Mouse (Mus musculus): ENCODE measurements around the gene Mical2. TPM values are rescaled to one million over a fixed set of nuclear protein-coding genes. Genes with fewer than 3 reads are reported as not detected.
A peak's percentile ranks its signal among the peaks of the same experiment; 100 is the strongest.

The Mical2 gene
- polyA plus RNA-seq, 1 experiment: 4.8 TPM

DNA sequence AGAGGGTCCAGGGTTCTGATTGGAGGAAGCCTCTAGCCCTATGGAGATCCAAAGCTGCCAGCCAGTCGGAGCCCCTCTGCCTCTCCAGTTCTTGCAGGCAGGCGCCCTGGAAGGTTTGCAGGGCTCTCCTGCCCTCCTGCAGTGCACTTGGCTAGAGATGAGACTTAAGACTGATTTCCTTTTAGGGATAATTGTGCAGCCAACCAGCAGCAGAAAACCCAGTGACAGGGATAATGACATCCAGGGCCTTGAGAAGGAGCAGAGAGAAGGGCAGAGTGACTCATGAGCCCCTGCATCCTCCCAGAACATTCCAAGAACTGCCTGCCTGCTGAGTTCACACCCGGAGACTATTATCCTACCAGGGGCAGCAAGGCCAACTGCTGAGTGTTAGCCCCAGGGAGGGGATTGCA is 228.2 kb downstream of the Mical2 start:
- TF ChIP-seq POLR2A (IDR thresholded peaks at IDR 0.05; ENCODE audit: borderline replicate concordance, extremely low read depth, insufficient read depth, insufficient read length, poor library complexity, severe bottlenecking) (no peak), CTCF (IDR thresholded peaks at IDR 0.05; ENCODE audit: borderline replicate concordance, extremely low read depth, insufficient read depth, insufficient read length) (no peak)
- peak; percentile 52 for DNase-seq (ENCODE audit: low read depth)

- TF ChIP-seq POLR2A (IDR thresholded peaks at IDR 0.05; ENCODE audit: borderline replicate concordance, extremely low read depth, insufficient read depth, insufficient read length, poor library complexity, severe bottlenecking) (no peak), CTCF (IDR thresholded peaks at IDR 0.05; ENCODE audit: borderline replicate concordance, extremely low read depth, insufficient read depth, insufficient read length) (no peak)
- DNase-seq (ENCODE audit: low read depth): no peak
Measured at GRCm38 (mm10) chr7:112454380-112454779, 228.7 kb downstream of the Mical2 start.

DNA sequence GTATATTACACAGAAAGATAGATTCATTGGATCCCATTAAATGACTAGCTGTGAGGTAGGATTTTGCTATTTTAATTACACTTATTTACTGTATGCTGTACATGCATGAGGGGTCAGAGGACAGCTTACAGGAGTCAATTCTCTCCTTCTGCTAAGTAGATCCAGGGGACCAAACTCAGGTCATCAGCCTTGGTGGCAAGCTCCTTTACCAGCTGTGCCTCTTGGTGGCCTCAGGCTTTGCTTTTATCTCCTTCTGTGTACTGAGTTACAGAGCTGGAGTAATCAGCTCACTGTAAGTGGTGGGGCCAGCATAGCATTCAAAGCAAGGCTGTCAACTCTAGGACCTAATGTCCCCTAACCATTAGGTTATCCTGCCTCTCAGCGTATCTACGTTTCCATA is 229.3 kb downstream of the Mical2 start:
- TF ChIP-seq POLR2A (IDR thresholded peaks at IDR 0.05; ENCODE audit: borderline replicate concordance, extremely low read depth, insufficient read depth, insufficient read length, poor library complexity, severe bottlenecking) (no peak), CTCF (IDR thresholded peaks at IDR 0.05; ENCODE audit: borderline replicate concordance, extremely low read depth, insufficient read depth, insufficient read length) (no peak)

DNA sequence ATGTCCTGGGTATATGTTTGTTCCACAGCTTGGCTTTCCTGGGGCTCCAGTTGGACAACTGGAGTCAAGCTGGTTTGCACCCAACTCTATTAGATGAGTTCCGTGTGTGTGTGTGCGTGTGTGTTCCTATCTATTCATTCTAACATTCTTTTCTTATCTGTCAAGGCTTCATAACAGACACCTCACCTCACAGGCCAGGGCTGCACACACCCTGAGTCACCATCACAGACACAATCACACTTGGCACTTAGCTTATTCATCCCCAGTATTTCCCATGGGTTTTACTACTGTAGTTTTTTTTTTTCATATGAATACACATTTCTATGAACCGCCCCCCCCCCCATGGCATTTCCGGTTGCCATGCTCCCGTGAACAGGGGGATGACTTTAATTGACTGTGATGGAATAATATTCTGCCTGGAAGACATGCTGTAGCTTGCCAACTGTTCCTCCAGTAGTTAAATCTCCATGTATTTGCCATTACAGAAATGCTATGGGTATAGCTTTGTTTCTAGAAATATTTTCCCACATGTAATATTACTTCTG is 230.0 kb downstream of the Mical2 start:
- no peak for DNase-seq (ENCODE audit: low read depth)
- no peak for TF ChIP-seq POLR2A (IDR thresholded peaks at IDR 0.05; ENCODE audit: borderline replicate concordance, extremely low read depth, insufficient read depth, insufficient read length, poor library complexity, severe bottlenecking)
- no peak for TF ChIP-seq CTCF (IDR thresholded peaks at IDR 0.05; ENCODE audit: borderline replicate concordance, extremely low read depth, insufficient read depth, insufficient read length)

More for the DNA sequence above, 229.3 kb downstream of the Mical2 start:
- no peak for DNase-seq (ENCODE audit: low read depth)

DNA sequence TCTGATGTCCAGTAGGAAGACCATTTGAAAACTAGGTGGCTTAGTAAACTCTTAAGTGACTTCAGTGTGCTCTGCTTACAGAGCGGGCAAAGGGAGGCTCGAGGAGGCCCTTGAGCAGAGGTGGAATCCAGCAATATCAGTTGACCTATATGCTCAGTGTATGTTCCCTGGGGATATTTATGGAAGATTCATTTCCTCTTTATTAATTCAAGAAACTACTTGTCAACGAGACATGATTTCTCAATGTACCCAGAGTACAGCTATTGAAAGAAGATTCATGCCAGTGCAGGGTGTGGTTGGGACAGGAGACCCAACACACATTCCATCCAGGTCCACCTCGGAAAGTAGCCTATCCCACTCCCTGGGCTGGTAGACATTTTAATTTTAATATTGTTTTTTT is 231.7 kb downstream of the Mical2 start:
- TF ChIP-seq POLR2A (IDR thresholded peaks at IDR 0.05; ENCODE audit: borderline replicate concordance, extremely low read depth, insufficient read depth, insufficient read length, poor library complexity, severe bottlenecking): no peak
- no peak for TF ChIP-seq CTCF (IDR thresholded peaks at IDR 0.05; ENCODE audit: borderline replicate concordance, extremely low read depth, insufficient read depth, insufficient read length)
- DNase-seq (ENCODE audit: low read depth): no peak

DNA sequence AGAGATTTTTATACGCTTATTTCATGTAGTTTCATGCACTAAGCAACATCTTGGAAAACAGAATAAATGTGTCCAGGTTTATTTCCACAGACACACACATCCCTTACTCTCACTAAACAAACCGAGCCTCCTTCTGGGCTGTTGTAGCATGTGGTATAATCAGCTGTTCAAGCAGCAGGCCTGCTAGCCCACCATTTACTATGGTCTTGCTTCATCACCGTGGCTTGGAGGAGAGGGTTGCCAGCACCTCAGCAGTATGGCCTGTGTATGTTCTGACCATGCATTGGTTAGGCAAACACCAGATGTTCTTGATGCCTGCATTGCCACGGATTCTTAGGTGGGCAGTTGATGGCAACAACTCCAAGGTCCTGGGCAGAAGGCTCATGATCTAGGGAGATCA is 232.3 kb downstream of the Mical2 start:
- TF ChIP-seq CTCF (IDR thresholded peaks at IDR 0.05; ENCODE audit: borderline replicate concordance, extremely low read depth, insufficient read depth, insufficient read length) (no peak), POLR2A (IDR thresholded peaks at IDR 0.05; ENCODE audit: borderline replicate concordance, extremely low read depth, insufficient read depth, insufficient read length, poor library complexity, severe bottlenecking) (no peak)
- no peak for DNase-seq (ENCODE audit: low read depth)

DNA sequence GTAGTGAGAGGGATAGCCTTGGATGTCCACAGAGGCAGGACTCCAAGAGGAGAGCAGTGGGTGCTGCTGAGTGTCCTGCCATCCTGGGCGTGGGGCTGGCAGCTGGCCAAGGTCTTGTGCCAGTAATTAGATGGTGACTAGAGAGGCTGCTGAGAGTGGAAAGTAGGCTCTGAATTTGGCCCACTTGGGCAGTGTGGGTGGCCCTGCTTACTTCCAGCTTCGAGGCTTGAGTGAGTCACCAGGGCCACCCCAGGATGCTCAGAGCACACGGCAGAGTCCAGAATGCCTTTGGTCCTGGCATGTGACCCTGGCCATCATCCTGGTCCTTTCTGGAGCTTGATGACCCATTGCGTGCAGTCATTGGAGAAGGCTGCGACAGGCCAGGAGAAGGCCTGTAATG is 232.8 kb downstream of the Mical2 start:
- no peak for DNase-seq (ENCODE audit: low read depth)
- TF ChIP-seq POLR2A (IDR thresholded peaks at IDR 0.05; ENCODE audit: borderline replicate concordance, extremely low read depth, insufficient read depth, insufficient read length, poor library complexity, severe bottlenecking): no peak
- TF ChIP-seq CTCF (IDR thresholded peaks at IDR 0.05; ENCODE audit: borderline replicate concordance, extremely low read depth, insufficient read depth, insufficient read length): no peak

Other genes with a start within 250 kb of the Mical2 start
- gene Usp47, start 202.4 kb upstream of the Mical2 start, polyA plus RNA-seq (2012; rRNA removed): 52.8 and 73.3 TPM in 2 replicates
- gene Dkk3, start 66.8 kb upstream of the Mical2 start, polyA plus RNA-seq (2012; rRNA removed): 10.7 and 16.5 TPM in 2 replicates
- 19.8 and 33.6 TPM in 2 replicates for gene Parva, start 201.6 kb downstream of the Mical2 start, polyA plus RNA-seq (2012; rRNA removed)

Data from brain, embryonic 14.5 days (tissue).